Mouse (Mus musculus) heart, postnatal 25 days (tissue): ENCODE results near the gene Zfp882. TPM values are rescaled to one million over a fixed set of nuclear protein-coding genes. Genes with fewer than 3 reads are reported as not detected.
"Not testable (repeated sequence)": the region's sequence is repeated elsewhere in the genome, so short reads cannot be mapped to it uniquely, and the experiment has no call there.

Experiments used
- DNase-seq: peaks from one replicate; pipeline ENCODE4 v3.0.0; 2022; ENCODE audit warnings: low spot score
- intact Hi-C: fragments of 180-260 bp; cut with DNase I; formaldehyde crosslinking; loops from one replicate; pipeline ENCODE4 v1.15.1; 2025
- total RNA-seq, 2 experiments: library from RNA; stranded (reverse); gene quantifications; 2 replicates each; pipeline ENCODE4 v1.2.3; 2021

Gene Zfp882
- total RNA-seq: 1 to 10 TPM; 3.1 to 6.1 TPM

GRCm38 (mm10) chr8:71908309-71909261 is at the start of gene Zfp882, which contains the start of gene Zfp617:
Zfp882 (plus strand) TSS chr8:71908608.
Zfp617 (plus strand) TSS chr8:71908635.
- peak; percentile 75 for DNase-seq
- intact Hi-C loops: loop anchor here (1.0 to 5.0 kb wide), 2 partner anchors 15 to 64 kb away; no protein-coding TSS in a partner anchor

GRCm38 (mm10) chr8:71861551-71861950 is 46.9 kb upstream of the Zfp882 start:
- DNase-seq, intact Hi-C loops: not testable (repeated sequence)

- intact Hi-C loops, DNase-seq: not testable (repeated sequence)
Measured at GRCm38 (mm10) chr8:71862038-71862437, 46.4 kb upstream of the Zfp882 start.

DNA sequence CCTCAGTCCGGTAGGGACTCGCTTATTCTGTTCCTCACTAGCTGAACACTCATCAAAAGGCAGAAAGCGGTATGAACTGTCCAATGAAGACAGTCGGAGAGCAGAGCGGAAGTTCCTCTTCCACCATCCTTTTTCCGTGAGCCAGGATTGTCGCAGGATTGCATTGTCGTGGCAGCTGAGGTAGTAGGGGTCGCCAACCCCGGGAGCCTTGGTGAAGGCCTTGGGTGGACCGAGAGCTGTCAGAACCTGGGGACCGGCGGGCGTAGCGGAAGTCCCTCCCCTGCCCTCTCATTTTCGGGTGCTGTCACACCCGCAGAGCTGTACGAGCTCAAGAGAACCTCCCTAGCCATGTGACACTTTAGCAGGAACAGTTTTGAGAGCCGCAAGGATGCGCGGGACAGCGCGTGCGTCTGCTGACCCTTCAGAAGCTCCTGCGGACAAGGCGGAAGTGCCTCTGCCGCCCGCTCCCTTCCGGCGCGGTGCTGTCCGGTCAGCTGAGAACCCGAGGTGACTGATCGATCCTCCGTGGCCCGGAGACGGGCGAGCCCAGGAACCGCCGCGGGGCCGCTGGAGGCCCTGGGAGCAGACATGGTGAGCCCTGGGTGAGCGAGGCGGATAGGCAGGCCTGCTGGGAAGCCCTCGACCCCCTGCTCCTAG is 26.7 kb upstream of the Zfp882 start, which contains the start of gene Zfp709:
Gene Zfp709 (plus strand): TSS at position 402 of the 657 bp plus-strand sequence.
- intact Hi-C loops: no loop called here
- DNase-seq: peak; percentile 58

- intact Hi-C loops, DNase-seq: not testable (repeated sequence)
Measured at GRCm38 (mm10) chr8:71900666-71901065, 7.7 kb upstream of the Zfp882 start.

- DNase-seq, intact Hi-C loops: not testable (repeated sequence)
Measured at GRCm38 (mm10) chr8:71903084-71903483, 5.3 kb upstream of the Zfp882 start.

GRCm38 (mm10) chr8:71906809-71907208 is 1.6 kb upstream of the Zfp882 start:
- DNase-seq: no peak
- intact Hi-C loops: loop anchor here (5.0 kb wide), 1 partner anchor 65 kb away; no protein-coding TSS in a partner anchor

GRCm38 (mm10) chr8:71907798-71908257 is 580 bp upstream of the Zfp882 start:
- DNase-seq: no peak
- intact Hi-C loops: loop anchor here (1.0 to 5.0 kb wide), 2 partner anchors 15 to 64 kb away; no protein-coding TSS in a partner anchor

- no peak for DNase-seq
- intact Hi-C loops: no loop called here
Measured at GRCm38 (mm10) chr8:71912286-71912685, 3.9 kb downstream of the Zfp882 start.

DNA sequence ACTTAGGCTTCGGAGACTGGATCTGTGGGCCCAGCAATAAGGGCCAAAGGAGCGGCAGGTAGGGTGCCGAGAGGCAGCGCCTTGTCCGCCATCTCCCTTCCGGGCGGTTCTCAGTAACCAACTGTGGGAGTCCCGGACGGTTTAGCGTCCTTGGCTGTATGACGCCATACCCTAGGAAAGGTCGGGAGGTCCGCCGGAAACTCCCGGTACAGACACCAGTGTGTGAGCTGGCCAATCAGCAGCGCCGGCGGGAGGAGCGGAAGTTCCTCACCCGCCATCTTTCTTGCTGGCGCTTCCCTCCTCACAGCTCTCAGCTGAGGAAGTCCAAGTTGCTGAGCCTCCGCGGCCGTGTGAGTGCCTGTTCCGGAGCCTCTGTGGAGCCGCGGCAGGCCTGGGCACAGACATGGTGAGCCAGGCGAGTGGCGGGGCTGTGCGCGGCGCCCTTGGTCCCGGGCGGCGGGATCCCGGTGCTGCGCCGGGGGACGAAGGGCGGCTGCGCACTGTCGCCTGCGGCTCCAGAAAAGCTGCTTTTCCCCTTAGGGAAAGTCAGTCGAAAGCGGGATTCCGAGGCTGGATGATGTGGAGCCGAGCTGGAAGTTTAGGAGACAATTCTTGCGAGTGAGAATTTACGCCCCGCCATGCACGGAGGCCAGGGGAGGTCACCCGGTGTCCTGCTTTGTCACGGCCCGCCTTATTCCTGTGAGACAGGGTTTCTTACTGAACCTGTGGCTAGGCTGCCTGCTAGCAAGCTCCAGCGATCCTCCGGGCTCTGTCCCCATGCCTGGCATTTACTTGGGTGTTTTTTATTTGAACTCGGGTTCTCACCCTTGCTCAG is 14.4 kb downstream of the Zfp882 start:
- intact Hi-C loops: loop anchor here (1.0 to 2.0 kb wide), 2 partner anchors 14 to 28 kb away; partner anchors contain the start of genes Zfp617, Zfp882 and Zfp961
- DNase-seq: peak; percentile 94

DNA sequence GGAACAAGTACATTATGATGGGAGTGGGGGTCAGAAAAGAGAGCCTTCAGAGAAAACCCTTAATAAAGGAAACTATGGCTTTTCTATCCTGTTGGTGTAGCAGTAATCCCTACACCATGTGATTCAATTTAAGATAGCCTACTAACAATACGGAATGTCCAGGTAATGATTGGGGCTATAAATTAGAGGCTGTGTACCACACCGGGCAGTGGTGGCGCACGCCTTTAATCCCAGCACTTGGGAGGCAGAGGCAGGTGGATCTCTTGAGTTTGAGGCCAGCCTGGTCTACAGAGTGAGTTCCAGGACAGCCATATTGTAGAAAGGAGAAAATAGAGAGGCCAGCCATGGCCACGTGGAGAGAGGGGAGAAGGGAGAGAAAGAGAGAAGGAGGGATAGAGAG is 17.4 kb downstream of the Zfp882 start:
- intact Hi-C loops: loop anchor here (5.0 kb wide), 1 partner anchor 37 kb away; no protein-coding TSS in a partner anchor
- no peak for DNase-seq

- no peak for DNase-seq
- intact Hi-C loops: loop anchor here (5.0 kb wide), 1 partner anchor 36 kb away; no protein-coding TSS in a partner anchor
Measured at GRCm38 (mm10) chr8:71926551-71926950, 18.1 kb downstream of the Zfp882 start.

- intact Hi-C loops: loop anchor here (5.0 kb wide), 1 partner anchor 35 kb away; no protein-coding TSS in a partner anchor
- no peak for DNase-seq
Measured at GRCm38 (mm10) chr8:71927779-71928178, 19.4 kb downstream of the Zfp882 start.

DNA sequence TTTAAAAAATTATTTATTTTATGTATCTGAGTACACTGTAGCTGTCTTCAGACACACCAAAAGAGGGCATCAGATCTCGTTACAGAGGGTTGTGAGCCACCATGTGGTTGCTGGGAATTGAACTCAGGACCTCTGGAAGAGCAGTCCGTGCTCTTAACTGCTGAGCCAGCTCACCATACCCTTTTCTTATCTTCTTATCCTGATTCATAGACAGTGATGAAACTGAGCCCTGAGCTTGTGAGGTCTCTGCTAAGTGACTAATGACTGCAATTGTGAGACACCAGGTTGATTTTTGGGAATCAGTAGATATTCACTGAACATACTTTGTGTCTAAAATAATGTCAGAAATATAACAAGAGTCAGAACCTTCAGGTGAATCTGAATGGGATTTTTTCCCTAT is 29.6 kb downstream of the Zfp882 start:
- DNase-seq, intact Hi-C loops: not testable (repeated sequence)

DNA sequence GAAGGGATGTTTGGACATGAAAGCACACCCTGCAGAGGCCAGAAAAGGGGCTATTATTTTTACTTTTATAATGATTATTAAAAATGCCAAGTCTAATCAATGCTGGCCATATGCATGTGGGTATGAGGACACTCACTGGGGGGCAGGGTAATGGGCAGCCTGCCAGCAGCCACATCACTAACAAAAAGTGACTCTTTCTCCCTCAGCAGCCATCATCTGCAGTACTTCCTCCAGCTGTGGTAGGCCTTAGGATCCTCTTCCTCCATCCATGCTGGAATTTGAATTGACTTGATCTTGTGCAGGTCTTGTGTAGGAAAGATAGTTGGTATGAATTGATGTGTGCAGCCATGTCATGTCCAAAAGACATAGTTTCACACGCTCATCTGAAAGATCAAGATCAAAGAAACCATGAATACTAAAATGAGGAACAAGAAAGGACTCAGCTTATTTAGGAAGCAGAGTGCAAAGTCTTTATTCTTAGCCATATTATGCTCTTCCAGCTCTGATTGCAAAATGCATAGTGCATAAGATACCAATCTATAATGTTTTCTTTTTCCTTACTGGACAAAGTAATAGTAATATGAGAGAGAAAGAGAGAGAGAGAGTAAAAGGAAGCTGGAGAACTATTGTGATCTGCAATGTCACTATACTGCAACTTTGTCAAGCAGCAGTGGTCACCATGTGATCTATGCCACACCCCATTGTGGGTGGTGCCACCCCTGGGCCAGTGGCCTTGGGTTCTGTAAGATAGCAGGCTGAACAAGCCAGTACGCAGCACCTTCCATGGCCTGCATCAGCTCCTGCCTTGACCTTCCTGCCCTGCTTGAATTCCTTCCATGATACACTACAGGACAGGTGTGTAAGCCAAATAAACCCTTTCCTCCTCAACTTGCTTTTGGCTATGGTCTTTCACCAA is 32.1 kb downstream of the Zfp882 start:
- DNase-seq: no peak
- intact Hi-C loops: no loop called here

DNA sequence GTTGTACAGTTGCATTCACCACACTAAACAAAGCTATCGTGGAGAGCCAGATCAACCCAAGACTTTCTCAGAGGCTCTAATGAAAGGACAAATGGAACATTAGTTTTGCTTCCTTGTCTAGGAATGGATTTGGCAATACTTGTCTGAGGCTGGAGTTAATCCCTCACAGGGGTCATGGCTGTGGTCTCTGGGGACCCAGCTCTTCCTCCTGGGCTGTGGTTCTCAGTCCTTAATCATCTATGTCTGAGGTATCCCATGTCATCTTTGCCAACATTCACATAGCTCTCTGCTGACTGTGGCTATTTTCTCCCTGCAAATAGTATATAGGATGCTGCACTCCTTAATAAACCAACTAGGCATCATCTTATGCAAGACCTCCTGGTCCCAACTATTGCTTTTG is 33.4 kb downstream of the Zfp882 start:
- intact Hi-C loops: no loop called here
- DNase-seq: no peak

- no peak for DNase-seq
- intact Hi-C loops: no loop called here
Measured at GRCm38 (mm10) chr8:71948624-71949023, 40.2 kb downstream of the Zfp882 start.
